Mouse (Mus musculus): Measurements from ENCODE around the gene Mcm7.

DNA sequence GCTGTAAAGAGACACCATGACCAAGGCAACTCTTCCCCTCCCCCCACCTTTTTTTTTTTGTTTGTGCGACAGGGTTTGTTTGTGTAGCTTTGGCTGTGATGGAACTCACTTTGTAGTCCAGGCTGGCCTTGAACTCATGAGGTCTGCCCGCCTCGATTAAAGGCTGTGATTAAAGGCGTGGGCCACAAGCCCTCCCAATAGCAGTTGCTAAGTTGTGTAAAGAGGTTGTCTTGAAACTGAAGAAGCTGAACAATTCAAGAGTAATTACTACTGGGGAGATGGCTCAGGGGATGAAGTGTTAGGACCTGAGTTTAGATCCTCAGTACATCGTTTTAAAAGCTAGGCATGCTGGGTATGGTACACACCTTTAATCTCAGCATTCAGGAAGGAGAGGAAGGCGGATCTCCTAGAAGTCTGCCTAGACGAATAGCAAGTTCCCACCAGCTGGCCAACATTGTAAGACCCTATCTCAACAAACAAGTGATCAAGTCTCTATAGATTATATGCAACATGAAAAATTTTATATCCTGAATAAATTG lies 11.9 kb downstream of the Mcm7 start:
- TF ChIP-seq CTCF (IDR thresholded peaks at IDR 0.05; ENCODE audit: control insufficient read depth, insufficient read depth, insufficient read length): no peak
- no peak for TF ChIP-seq USF1 (IDR thresholded peaks at IDR 0.05; ENCODE audit: low read depth)
- no peak for TF ChIP-seq MYOG (IDR thresholded peaks at IDR 0.05; ENCODE audit: control insufficient read depth, extremely low read depth, insufficient read length)
- no peak for TF ChIP-seq MAX (IDR thresholded peaks at IDR 0.05)
- no peak for TF ChIP-seq MYOD1 (IDR thresholded peaks at IDR 0.05; ENCODE audit: control insufficient read depth, insufficient read length, low read depth)
